Mouse (Mus musculus) limb, embryonic 11.5 days (tissue): ENCODE results near the gene Fgd5. TPM values are rescaled to one million over a fixed set of nuclear protein-coding genes. Genes with fewer than 3 reads are reported as not detected.

ENCODE experiments used
- ATAC-seq: fragments of 200-750 bp; cut with Nextera tagmentation; 2 replicates; pipeline ENCODE4 v1.8.0; 2017; ENCODE audit warnings: low read depth; ENCODE audit not compliant: insufficient number of reproducible peaks, low FRiP score, low TSS enrichment
- DNase-seq: peaks from one replicate; pipeline ENCODE4 v3.0.0-alpha.2; 2015; ENCODE audit warnings: low spot score
- H3K27ac ChIP-seq: fragments of 300-500 bp; sonication (generic); replicated peaks from 2 replicates; pipeline ENCODE4 v1.5.1; 2014; ENCODE audit warnings: low read depth, mild to moderate bottlenecking, low read length
- H3K27me3 ChIP-seq: fragments of 300-500 bp; sonication (generic); 2 replicates; pipeline ENCODE4 v1.6.1; 2014; ENCODE audit warnings: mild to moderate bottlenecking, low read length, mixed read lengths; ENCODE audit not compliant: control insufficient read depth, insufficient read depth
- H3K36me3 ChIP-seq: fragments of 300-500 bp; sonication (generic); 2 replicates; pipeline ENCODE4 v1.6.1; 2014; ENCODE audit warnings: mild to moderate bottlenecking, low read length, moderate library complexity, mixed read lengths; ENCODE audit not compliant: control insufficient read depth, insufficient read depth
- H3K4me1 ChIP-seq: fragments of 300-500 bp; sonication (generic); 2 replicates; pipeline ENCODE4 v1.6.1; 2014; ENCODE audit warnings: low read length, mixed read lengths; ENCODE audit not compliant: control insufficient read depth, insufficient read depth
- H3K4me2 ChIP-seq: fragments of 300-500 bp; sonication (generic); 2 replicates; pipeline ENCODE4 v1.6.1; 2014; ENCODE audit warnings: low read depth, mild to moderate bottlenecking, moderate library complexity; ENCODE audit not compliant: severe bottlenecking
- H3K4me3 ChIP-seq: fragments of 300-500 bp; sonication (generic); 2 replicates; pipeline ENCODE4 v1.5.1; 2014; ENCODE audit warnings: low read depth, low read length
- H3K9ac ChIP-seq: fragments of 300-500 bp; sonication (generic); 2 replicates; pipeline ENCODE4 v1.6.1; 2014; ENCODE audit warnings: mild to moderate bottlenecking, low read length
- H3K9me3 ChIP-seq: fragments of 300-500 bp; sonication (generic); 2 replicates; pipeline ENCODE4 v1.6.1; 2016; ENCODE audit warnings: low read length; ENCODE audit not compliant: control insufficient read depth
- WGBS: fragments of 180-500 bp; shearing (Covaris S2); extraction: QIAGEN DNeasy Blood & Tissue Kit; methylation state at CpG from one replicate; pipeline ENCODE4 v1.1.7; 2014; 5-methylcytosine and 5-hydroxymethylcytosine counted together
- polyA plus RNA-seq: library from polyadenylated mRNA; unstranded; fragments of >200 nt; fragmentation: Nextera tagmentation; extraction: Ambion mirVana; gene quantifications from 2 replicates; pipeline ENCODE4 v1.2.1, GENCODE M21; 2014

Fgd5 gene
- polyA plus RNA-seq, 1 experiment from 2014 or later = 3.5 TPM

- DNase-seq = no peak
- H3K27me3 ChIP-seq = no peaks in the 10 kb centered on the region
- H3K4me3 ChIP-seq = no peak overlapping the region
- no peak for ATAC-seq
- H3K9ac ChIP-seq = no peak overlapping the region
- H3K9me3 ChIP-seq = no peaks in the 10 kb centered on the region
- H3K36me3 ChIP-seq = no peaks in the 10 kb centered on the region
- 61% methylated on average over 6 of the region's 6 CpGs for WGBS
- H3K27ac ChIP-seq = no peak overlapping the region
- no peak overlapping the region for H3K4me2 ChIP-seq
- H3K4me1 ChIP-seq = no peaks in the 10 kb centered on the region
These were observed 12.7 kb upstream of the Fgd5 start for GRCm38 (mm10) chr6:91966006-91966405.

GRCm38 (mm10) chr6:91972201-91972646 lies 6.5 kb upstream of the Fgd5 start:
- Histone ChIP-seq H3K4me2 (no peak overlapping the region), H3K4me3 (no peak overlapping the region), H3K36me3 (no peaks in the 10 kb centered on the region), H3K9me3 (no peaks in the 10 kb centered on the region), H3K27me3 (0 out of 2 replicates have a peak, but pooled peaks cover 2% of the 10 kb centered on the region), H3K4me1 (peaks cover 9% of the 10 kb centered on the region), H3K27ac (peak overlapping the region; percentile 47; the same call in 1 of the 2 replicates), H3K9ac (no peak overlapping the region)
- DNase-seq (peak; percentile 49), ATAC-seq (no peak)
- WGBS = 33% methylated on average over 9 of the region's 9 CpGs

- H3K9me3 ChIP-seq = no peaks in the 10 kb centered on the region
- no peak for ATAC-seq
- peaks cover 9% of the 10 kb centered on the region for H3K4me1 ChIP-seq
- H3K4me3 ChIP-seq = no peak overlapping the region
- no peaks in the 10 kb centered on the region for H3K36me3 ChIP-seq
- H3K9ac ChIP-seq = no peak overlapping the region
- no peak overlapping the region for H3K27ac ChIP-seq
- H3K4me2 ChIP-seq = no peak overlapping the region
- DNase-seq = no peak
- WGBS = 76% methylated on average over 6 of the region's 6 CpGs
- H3K27me3 ChIP-seq = peaks cover 8% of the 10 kb centered on the region
These were observed 4.7 kb upstream of the Fgd5 start for GRCm38 (mm10) chr6:91973972-91974371.

GRCm38 (mm10) chr6:91979301-91979996 lies 771 bp downstream of the Fgd5 start:
- H3K9ac ChIP-seq = peak overlapping the region; percentile 60
- peaks cover 20% of the 10 kb centered on the region for H3K27me3 ChIP-seq
- DNase-seq (peak; percentile 36), ATAC-seq (no peak)
- 10% methylated on average over 23 of the region's 23 CpGs for WGBS
- no peak overlapping the region for H3K27ac ChIP-seq
- no peaks in the 10 kb centered on the region for H3K4me1 ChIP-seq
- peak overlapping the region; percentile 48 for H3K4me3 ChIP-seq
- H3K4me2 ChIP-seq = peak overlapping the region; percentile 94
- H3K36me3 ChIP-seq = no peaks in the 10 kb centered on the region
- no peaks in the 10 kb centered on the region for H3K9me3 ChIP-seq

- Histone ChIP-seq H3K9me3 (no peaks in the 10 kb centered on the region), H3K9ac (no peak overlapping the region), H3K27ac (no peak overlapping the region), H3K36me3 (no peaks in the 10 kb centered on the region), H3K4me1 (no peaks in the 10 kb centered on the region), H3K27me3 (peaks cover 20% of the 10 kb centered on the region), H3K4me3 (no peak overlapping the region), H3K4me2 (0 out of 2 replicates have a peak overlapping the region, but pooled peaks have one; percentile 94)
- DNase-seq = no peak
- WGBS = 50% methylated on average over 3 of the region's 3 CpGs
- ATAC-seq = no peak
These were observed 1.3 kb downstream of the Fgd5 start for GRCm38 (mm10) chr6:91980011-91980410.

GRCm38 (mm10) chr6:91990101-91990500 lies 11.4 kb downstream of the Fgd5 start:
- no peak for ATAC-seq
- 89% methylated on average over 8 of the region's 8 CpGs for WGBS
- Histone ChIP-seq H3K9ac (no peak overlapping the region), H3K4me2 (no peak overlapping the region), H3K4me1 (no peaks in the 10 kb centered on the region), H3K36me3 (no peaks in the 10 kb centered on the region), H3K27me3 (no peaks in the 10 kb centered on the region), H3K27ac (no peak overlapping the region), H3K4me3 (no peak overlapping the region), H3K9me3 (no peaks in the 10 kb centered on the region)
- DNase-seq = no peak

- no peaks in the 10 kb centered on the region for H3K9me3 ChIP-seq
- H3K36me3 ChIP-seq = no peaks in the 10 kb centered on the region
- DNase-seq (no peak), ATAC-seq (no peak)
- H3K9ac ChIP-seq = no peak overlapping the region
- no peak overlapping the region for H3K27ac ChIP-seq
- no peaks in the 10 kb centered on the region for H3K27me3 ChIP-seq
- no peaks in the 10 kb centered on the region for H3K4me1 ChIP-seq
- 78% methylated on average over 2 of the region's 2 CpGs for WGBS
- no peak overlapping the region for H3K4me2 ChIP-seq
- no peak overlapping the region for H3K4me3 ChIP-seq
These were observed 14.1 kb downstream of the Fgd5 start for GRCm38 (mm10) chr6:91992823-91993222.

- H3K9me3 ChIP-seq = no peaks in the 10 kb centered on the region
These were observed 15.3 kb downstream of the Fgd5 start for GRCm38 (mm10) chr6:91993795-91994505.

More at GRCm38 (mm10) chr6:91993795-91994505, 15.3 kb downstream of the Fgd5 start:
- no peaks in the 10 kb centered on the region for H3K27me3 ChIP-seq
- no peak overlapping the region for H3K4me2 ChIP-seq
- H3K27ac ChIP-seq = no peak overlapping the region
- H3K4me3 ChIP-seq = no peak overlapping the region
- no peak for ATAC-seq
- H3K36me3 ChIP-seq = no peaks in the 10 kb centered on the region
- no peaks in the 10 kb centered on the region for H3K4me1 ChIP-seq
- no peak overlapping the region for H3K9ac ChIP-seq
- WGBS = 76% methylated on average over 8 of the region's 8 CpGs
- DNase-seq = no peak
